Mouse (Mus musculus) embryo, embryonic 11 days (tissue): Measurements from ENCODE around the gene Hoxc11.

Experiments used
- DNase-seq: peaks from one replicate; pipeline ENCODE4 v3.0.0-alpha.2; 2015

Gene Hoxc11

DNA sequence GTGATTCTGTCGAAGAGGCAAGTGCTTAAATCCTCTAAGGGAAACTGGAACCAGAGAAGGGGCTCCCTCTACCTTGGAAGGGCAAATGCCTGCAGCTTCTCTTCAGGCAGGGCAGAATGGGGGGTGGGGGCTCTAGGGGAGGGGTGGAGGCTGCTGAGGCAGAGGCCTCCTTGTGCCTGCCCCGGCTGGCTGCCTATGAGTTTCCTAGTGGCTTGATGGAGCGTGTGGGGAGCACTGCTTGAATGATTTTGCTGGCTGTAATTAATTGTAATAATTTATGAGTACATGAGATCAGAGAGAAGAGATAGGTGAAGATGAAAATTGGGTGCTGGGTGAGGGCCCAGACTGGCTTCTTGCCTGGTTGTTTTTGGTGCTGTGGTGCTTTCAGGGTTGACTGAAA lies 30.7 kb downstream of the Hoxc11 start:
- DNase-seq = no peak

GRCm38 (mm10) chr15:102987124-102987833 lies 33.1 kb downstream of the Hoxc11 start:
- DNase-seq = peak; percentile 96

GRCm38 (mm10) chr15:102988078-102988477 lies 33.9 kb downstream of the Hoxc11 start:
- DNase-seq = no peak

GRCm38 (mm10) chr15:102990461-102991397 lies 36.5 kb downstream of the Hoxc11 start, which contains the start of gene Hoxc8:
Hoxc8 (plus strand) TSS chr15:102990607.
- DNase-seq = peak; percentile 80

GRCm38 (mm10) chr15:102991782-102992181 lies 37.6 kb downstream of the Hoxc11 start:
- DNase-seq = no peak

DNA sequence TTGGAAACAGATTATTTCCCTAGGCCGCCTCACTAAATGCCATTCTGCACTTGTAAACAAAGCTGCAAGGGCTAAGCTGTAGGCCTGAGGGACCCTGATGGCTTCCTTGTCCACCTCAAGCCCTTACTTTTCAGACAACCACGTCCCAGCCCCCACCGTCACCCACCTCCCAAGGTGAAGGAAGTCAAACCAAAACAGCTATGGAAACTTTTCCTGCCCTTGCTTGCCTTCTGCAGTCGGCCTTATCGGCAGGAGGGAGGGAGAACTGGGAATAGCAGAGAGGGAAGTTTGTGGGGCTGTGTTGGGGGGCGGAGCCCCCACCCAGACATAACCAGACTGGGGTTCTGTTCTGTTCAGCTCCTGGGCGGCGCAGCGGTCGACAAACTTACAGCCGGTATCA lies 38.0 kb downstream of the Hoxc11 start:
- no peak for DNase-seq

DNA sequence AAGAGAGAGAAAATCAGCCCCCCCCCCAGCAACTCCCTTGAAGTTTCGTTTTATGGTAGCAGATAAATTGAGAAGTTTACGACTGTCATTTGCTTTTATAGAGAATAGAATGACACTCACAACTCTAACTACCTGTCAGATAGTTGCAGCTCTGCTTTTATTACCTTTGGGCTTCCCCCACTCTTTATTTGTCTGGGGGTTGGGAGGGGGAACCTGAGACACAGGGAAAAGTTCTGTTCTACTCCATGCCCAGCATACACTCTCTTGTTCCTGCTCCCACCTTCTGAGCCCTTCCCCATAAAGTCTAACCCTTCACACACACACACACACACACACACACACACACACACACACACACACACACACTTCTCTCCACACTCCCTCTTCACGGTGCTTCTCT lies 38.6 kb downstream of the Hoxc11 start:
- DNase-seq = no peak

DNA sequence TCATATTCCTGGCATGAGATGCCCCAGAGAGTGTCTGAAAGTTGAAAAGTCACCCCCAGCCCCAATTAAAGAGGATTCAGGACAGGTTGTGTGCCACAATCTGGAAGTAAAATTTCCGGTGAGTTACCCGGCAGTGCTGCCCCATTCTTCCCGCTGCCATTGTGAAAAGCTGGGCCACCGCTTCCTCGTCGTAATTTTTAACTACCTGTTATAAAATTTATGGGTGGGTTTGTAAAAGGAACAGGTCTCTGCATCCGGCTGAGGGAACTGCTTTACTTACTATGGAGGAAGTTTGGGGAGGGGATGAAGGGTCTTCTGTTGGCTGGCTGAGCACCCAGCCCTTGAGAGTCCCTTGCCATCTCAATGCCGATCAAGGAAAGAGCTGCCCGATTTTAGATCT lies 42.3 kb downstream of the Hoxc11 start:
- no peak for DNase-seq

DNA sequence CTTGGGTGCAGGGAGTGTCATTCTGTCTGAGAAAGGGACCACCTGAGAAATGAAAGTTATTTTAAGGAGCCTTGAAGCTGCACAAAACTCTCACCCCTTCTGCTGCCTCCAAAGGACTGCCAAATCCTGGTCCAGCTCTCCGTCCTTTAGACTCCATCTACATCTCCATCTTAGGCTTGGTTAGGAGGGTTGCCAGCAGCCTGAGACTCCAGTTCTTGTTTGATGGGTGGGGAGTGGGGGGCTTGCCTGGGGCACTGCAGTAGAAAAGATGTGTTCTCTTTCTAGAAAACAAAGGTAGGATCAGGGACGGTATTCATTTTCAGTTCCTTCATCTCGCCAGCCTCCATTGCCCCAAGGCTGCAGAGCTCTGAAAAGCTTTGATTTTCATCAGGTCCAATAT lies 43.2 kb downstream of the Hoxc11 start:
- DNase-seq = no peak

DNA sequence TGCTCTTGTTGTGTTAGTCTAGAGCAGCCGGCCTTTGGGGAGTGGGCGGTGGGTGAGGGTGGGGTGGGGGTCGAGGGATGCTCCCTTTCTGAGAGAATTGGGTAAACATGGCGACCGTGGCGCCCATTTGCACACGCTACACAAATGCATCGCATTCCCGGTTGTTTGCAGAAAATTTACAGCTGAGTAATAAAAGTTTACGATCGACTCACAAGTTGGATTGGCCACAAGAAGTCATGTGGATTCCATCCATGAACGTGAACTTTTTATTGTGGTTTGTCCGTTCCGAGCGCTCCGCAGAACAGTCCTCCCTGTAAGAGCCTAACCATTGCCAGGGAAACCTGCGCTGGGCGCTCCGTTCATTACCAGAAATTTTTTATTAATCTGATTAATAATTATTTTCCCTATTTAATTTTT lies 43.7 kb downstream of the Hoxc11 start, which contains the start of gene Hoxc6:
TSS of gene Hoxc6 (plus strand) at position 319 of the 417 bp plus-strand sequence.
- DNase-seq = peak; percentile 80

DNA sequence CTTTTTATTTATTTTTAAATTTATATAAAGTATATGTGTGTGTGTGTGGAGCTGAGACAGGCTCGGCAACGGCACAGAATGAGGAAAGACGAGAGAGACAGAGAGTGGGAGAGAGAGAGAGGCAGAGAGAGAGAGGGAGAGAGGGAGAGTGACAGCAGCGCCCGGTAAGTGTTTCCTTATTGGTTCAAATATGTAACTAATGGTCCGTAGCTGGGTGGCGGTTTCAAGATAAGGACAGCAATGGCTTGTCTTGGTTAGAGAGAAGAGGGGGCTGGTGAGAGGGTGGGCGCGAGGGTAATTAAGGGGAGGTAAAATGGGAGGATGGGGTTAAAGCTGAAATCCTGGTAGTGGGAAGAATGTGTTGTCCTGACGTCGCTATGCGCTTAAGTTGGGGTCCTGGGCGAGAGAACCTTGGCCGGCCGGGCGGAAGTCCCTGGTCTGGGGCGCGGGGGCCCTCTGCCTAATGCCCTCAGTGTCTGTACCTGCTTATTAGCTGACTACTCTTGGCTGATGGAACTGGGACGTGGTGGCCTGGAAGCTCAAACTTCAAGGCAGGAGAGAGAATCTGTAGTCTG lies 44.5 kb downstream of the Hoxc11 start:
- DNase-seq = no peak

DNA sequence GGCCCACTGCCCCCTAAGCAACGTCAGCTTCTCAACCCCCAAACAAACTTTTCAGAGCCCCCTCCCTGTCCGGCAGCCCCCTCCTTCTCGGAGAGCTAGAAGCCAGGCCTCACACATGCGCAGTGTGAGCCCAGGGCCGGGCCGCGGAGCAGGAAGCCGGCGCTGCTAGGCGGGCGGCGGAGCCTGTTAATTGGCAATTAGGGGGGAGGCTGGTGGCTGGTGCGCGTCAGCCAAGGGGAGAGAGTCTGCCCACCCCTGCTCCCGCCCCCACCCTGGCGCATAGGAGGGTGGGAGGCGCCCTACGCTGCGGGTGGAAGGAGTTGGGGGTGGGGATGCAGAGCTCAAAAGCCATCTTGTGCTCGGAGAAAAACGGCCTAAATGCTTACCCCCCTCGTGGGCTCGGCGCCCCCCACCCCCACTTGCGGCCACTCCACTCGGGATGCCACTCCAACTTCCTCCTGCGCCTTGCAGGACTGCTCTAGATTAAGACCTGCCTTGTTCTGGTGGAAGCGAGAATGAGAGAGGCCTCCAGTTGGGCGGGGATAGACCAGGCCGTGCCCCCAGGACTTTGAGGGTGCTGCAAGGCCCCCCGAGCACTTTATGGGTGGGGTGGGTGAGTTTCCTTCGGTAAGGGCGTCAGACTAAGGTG lies 45.1 kb downstream of the Hoxc11 start:
- peak; percentile 89 for DNase-seq

GRCm38 (mm10) chr15:102999955-103000354 lies 45.7 kb downstream of the Hoxc11 start:
- DNase-seq = no peak

DNA sequence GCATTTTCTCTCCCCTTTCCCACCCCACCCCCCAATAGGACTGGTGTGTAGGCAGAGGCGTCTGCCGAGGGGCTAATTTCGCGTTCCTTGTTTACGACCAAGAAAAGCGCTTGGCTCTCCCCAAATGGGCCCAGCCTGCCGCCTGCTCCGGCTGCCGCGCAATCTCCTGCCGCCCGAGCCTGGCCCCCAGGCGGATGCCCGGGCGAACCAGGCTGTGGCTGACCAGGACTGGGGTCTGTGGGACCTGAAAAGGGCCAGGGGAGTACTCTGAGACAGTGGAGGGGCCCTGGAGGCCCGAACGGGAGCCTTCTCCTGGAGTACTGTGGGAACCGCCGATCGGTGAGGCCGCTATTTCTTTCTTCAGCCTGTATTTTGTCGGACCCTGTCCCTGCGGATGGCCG lies 46.3 kb downstream of the Hoxc11 start:
- no peak for DNase-seq

GRCm38 (mm10) chr15:103001370-103001769 lies 47.1 kb downstream of the Hoxc11 start:
- no peak for DNase-seq

DNA sequence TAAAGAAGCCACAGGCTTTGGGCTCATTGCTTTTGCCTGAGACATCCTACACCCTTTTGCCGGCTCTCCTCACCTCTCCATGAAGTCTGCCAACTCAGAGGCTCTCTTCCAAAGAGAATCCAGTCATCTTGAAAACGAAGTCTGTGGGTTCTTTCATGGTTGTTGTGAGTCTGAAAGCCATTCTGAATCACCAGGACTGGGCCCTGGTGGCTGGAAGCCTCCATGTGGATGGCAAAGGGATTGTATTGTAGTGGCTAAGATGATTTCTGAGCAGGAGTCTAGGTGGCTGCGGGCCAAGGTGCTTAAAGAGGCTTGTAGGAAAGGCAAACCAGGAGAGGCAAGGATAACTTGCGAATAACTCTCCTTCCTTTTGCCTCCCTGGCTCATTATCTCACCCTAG lies 47.9 kb downstream of the Hoxc11 start:
- no peak for DNase-seq

- DNase-seq = no peak
These were observed 48.7 kb downstream of the Hoxc11 start for GRCm38 (mm10) chr15:103002821-103003448.

GRCm38 (mm10) chr15:103005308-103005707 lies 51.1 kb downstream of the Hoxc11 start:
- peak; percentile 78 for DNase-seq

GRCm38 (mm10) chr15:103005797-103006196 lies 51.6 kb downstream of the Hoxc11 start:
- DNase-seq = no peak

GRCm38 (mm10) chr15:103006326-103006725 lies 52.1 kb downstream of the Hoxc11 start:
- DNase-seq = no peak
